Mouse (Mus musculus) myocyte (in vitro differentiated cells): ENCODE results near the gene Ctsh. TPM values are rescaled to one million over a fixed set of nuclear protein-coding genes. Genes with fewer than 3 reads are reported as not detected.
"Not testable (repeated sequence)": the region's sequence is repeated elsewhere in the genome, so short reads cannot be mapped to it uniquely, and the experiment has no call there.

Experiments used
- H3K27me3 ChIP-seq: one replicate; pipeline ENCODE4 v1.6.1; 2011; ENCODE audit not compliant: control insufficient read depth, insufficient read depth, insufficient read length
- H3K36me3 ChIP-seq: one replicate; pipeline ENCODE4 v1.6.1; 2011; ENCODE audit not compliant: control insufficient read depth, insufficient read depth
- H3K4me2 ChIP-seq: one replicate; pipeline ENCODE4 v1.6.1; 2011; ENCODE audit warnings: low read depth, control low read depth
- H3K4me3 ChIP-seq: one replicate; pipeline ENCODE4 v1.5.1; 2011; ENCODE audit warnings: mild to moderate bottlenecking, control low read depth, moderate library complexity
- H3K79me2 ChIP-seq: one replicate; pipeline ENCODE4 v1.6.1; 2011; ENCODE audit not compliant: control insufficient read depth, insufficient read depth
- H3ac ChIP-seq: one replicate; pipeline ENCODE4 v1.6.1; 2011; ENCODE audit not compliant: control insufficient read depth, insufficient read length
- CEBPB ChIP-seq: IDR thresholded peaks from 2 replicates; pipeline ENCODE4 v1.6.1; 2011; ENCODE audit warnings: mild to moderate bottlenecking, moderate library complexity; ENCODE audit not compliant: poor library complexity, insufficient read depth, severe bottlenecking
- E2F4 ChIP-seq: IDR thresholded peaks from one replicate; pipeline ENCODE4 v1.6.1; 2011; ENCODE audit warnings: mild to moderate bottlenecking, control low read depth, moderate library complexity; ENCODE audit not compliant: insufficient read depth
- MAX ChIP-seq: IDR thresholded peaks from one replicate; pipeline ENCODE4 v1.6.1; 2011; ENCODE audit warnings: low read depth, mild to moderate bottlenecking, control low read depth
- MYOD1 ChIP-seq, 3 experiments: IDR thresholded peaks; one replicate each; pipeline ENCODE4 v1.6.1; 2011; ENCODE audit warnings: control low read depth in 2 of 3, low read depth in 2 of 3, mild to moderate bottlenecking in 2 of 3, moderate library complexity in 1 of 3; ENCODE audit not compliant: insufficient read length in 2 of 3, control insufficient read depth in 1 of 3
- MYOG ChIP-seq, 3 experiments: IDR thresholded peaks; one replicate each; pipeline ENCODE4 v1.6.1; 2011; ENCODE audit warnings: control low read depth in 2 of 3, low read depth in 2 of 3, mild to moderate bottlenecking in 2 of 3; ENCODE audit not compliant: insufficient read length in 2 of 3, control insufficient read depth in 1 of 3, insufficient read depth in 1 of 3
- POLR2A ChIP-seq: IDR thresholded peaks from one replicate; pipeline ENCODE4 v1.6.1; 2011; ENCODE audit warnings: low read depth, mild to moderate bottlenecking, control low read depth, moderate library complexity; ENCODE audit not compliant: insufficient read length
- POLR2AphosphoS2 ChIP-seq: IDR thresholded peaks from one replicate; pipeline ENCODE4 v1.6.1; 2011; ENCODE audit warnings: low read depth, control low read depth; ENCODE audit not compliant: insufficient read length
- REST ChIP-seq: IDR thresholded peaks from one replicate; pipeline ENCODE4 v1.6.1; 2011; ENCODE audit warnings: mild to moderate bottlenecking, control low read depth, moderate library complexity; ENCODE audit not compliant: insufficient read depth, insufficient read length
- SRF ChIP-seq: IDR thresholded peaks from one replicate; pipeline ENCODE4 v1.6.1; 2011; ENCODE audit warnings: low read depth; ENCODE audit not compliant: control insufficient read depth, insufficient read length
- TCF12 ChIP-seq: IDR thresholded peaks from one replicate; pipeline ENCODE4 v1.6.1; 2011; ENCODE audit warnings: mild to moderate bottlenecking, control low read depth; ENCODE audit not compliant: poor library complexity, insufficient read depth, severe bottlenecking
- TCF3 ChIP-seq: IDR thresholded peaks from one replicate; pipeline ENCODE4 v1.6.1; 2011; ENCODE audit warnings: low read depth, control low read depth; ENCODE audit not compliant: insufficient read length
- USF1 ChIP-seq: IDR thresholded peaks from one replicate; pipeline ENCODE4 v1.6.1; 2011; ENCODE audit warnings: low read depth, mild to moderate bottlenecking, control low read depth, moderate library complexity
- polyA plus RNA-seq: library from polyadenylated mRNA; unstranded; fragments of >200 nt; fragmentation: generic; extraction: Trizol; gene quantifications from one replicate; pipeline ENCODE4 v1.2.1, GENCODE M21; 2012; ENCODE audit warnings: missing spikeins

Ctsh gene
- polyA plus RNA-seq, 1 experiment, result 3.5 TPM

GRCm38 (mm10) chr9:90059828-90060573 is 6.0 kb downstream of the Ctsh start:
- TF ChIP-seq TCF3 (no peak), TCF12 (no peak), MYOD1 (IDR thresholded peaks at IDR 0.05; ENCODE audit: control insufficient read depth in 1 of 3, insufficient read length in 2 of 3, low read depth in 2 of 3) (no peak), E2F4 (no peak), MAX (no peak), REST (no peak), MYOG (IDR thresholded peaks at IDR 0.05; ENCODE audit: control insufficient read depth in 1 of 3, insufficient read depth in 1 of 3, insufficient read length in 2 of 3, low read depth in 2 of 3) (no peak)

GRCm38 (mm10) chr9:90060574-90060875 is 6.6 kb downstream of the Ctsh start:
- no peak for TF ChIP-seq REST
- TF ChIP-seq TCF3, result no peak
- no peak for TF ChIP-seq MAX

More at GRCm38 (mm10) chr9:90059828-90060573, 6.0 kb downstream of the Ctsh start:
- H3K4me3 ChIP-seq, result no peak overlapping the region
- H3K27me3 ChIP-seq, result no peaks in the 10 kb centered on the region
- H3K79me2 ChIP-seq, result no peaks in the 10 kb centered on the region
- no peaks in the 10 kb centered on the region for H3K36me3 ChIP-seq
- no peak overlapping the region for H3ac ChIP-seq
- no peak overlapping the region for H3K4me2 ChIP-seq

GRCm38 (mm10) chr9:90060932-90061331 is 7.0 kb downstream of the Ctsh start:
- not testable (repeated sequence) for H3K27me3 ChIP-seq, H3ac ChIP-seq, H3K36me3 ChIP-seq, H3K4me3 ChIP-seq, H3K4me2 ChIP-seq, H3K79me2 ChIP-seq

More at GRCm38 (mm10) chr9:90060574-90060875, 6.6 kb downstream of the Ctsh start:
- Histone ChIP-seq H3K27me3 (no peaks in the 10 kb centered on the region), H3K4me2 (no peak overlapping the region), H3K79me2 (no peaks in the 10 kb centered on the region), H3K36me3 (no peaks in the 10 kb centered on the region), H3K4me3 (no peak overlapping the region), H3ac (no peak overlapping the region)

- no peak for TF ChIP-seq SRF
- no peak for TF ChIP-seq MYOG (IDR thresholded peaks at IDR 0.05; ENCODE audit: control insufficient read depth in 1 of 3, insufficient read depth in 1 of 3, insufficient read length in 2 of 3, low read depth in 2 of 3)
- no peak for TF ChIP-seq TCF12
- no peak for TF ChIP-seq TCF3
- no peak for TF ChIP-seq MAX
- TF ChIP-seq USF1, result no peak
- no peak for TF ChIP-seq CEBPB
- TF ChIP-seq REST, result no peak
- TF ChIP-seq POLR2A, result no peak
- no peak for TF ChIP-seq MYOD1 (IDR thresholded peaks at IDR 0.05; ENCODE audit: control insufficient read depth in 1 of 3, insufficient read length in 2 of 3, low read depth in 2 of 3)
- no peak for TF ChIP-seq POLR2AphosphoS2
- no peaks in the 10 kb centered on the region for H3K79me2 ChIP-seq
- no peak overlapping the region for H3K4me2 ChIP-seq
- no peaks in the 10 kb centered on the region for H3K36me3 ChIP-seq
- no peak overlapping the region for H3K4me3 ChIP-seq
- no peak overlapping the region for H3ac ChIP-seq
- no peaks in the 10 kb centered on the region for H3K27me3 ChIP-seq
Measured at GRCm38 (mm10) chr9:90067341-90067740, 13.4 kb downstream of the Ctsh start.

- H3K36me3 ChIP-seq, result no peaks in the 10 kb centered on the region
Measured at GRCm38 (mm10) chr9:90068786-90069185, 14.8 kb downstream of the Ctsh start.

GRCm38 (mm10) chr9:90069485-90069884 is 15.5 kb downstream of the Ctsh start:
- H3K4me2 ChIP-seq, result no peak overlapping the region
- H3K79me2 ChIP-seq, result no peaks in the 10 kb centered on the region
- H3K36me3 ChIP-seq, result no peaks in the 10 kb centered on the region
- H3K27me3 ChIP-seq, result no peaks in the 10 kb centered on the region
- no peak overlapping the region for H3ac ChIP-seq
- TF ChIP-seq TCF12, result no peak
- TF ChIP-seq MAX, result no peak
- no peak for TF ChIP-seq SRF
- no peak for TF ChIP-seq POLR2AphosphoS2
- TF ChIP-seq POLR2A, result no peak
- no peak for TF ChIP-seq MYOG (IDR thresholded peaks at IDR 0.05; ENCODE audit: control insufficient read depth in 1 of 3, insufficient read depth in 1 of 3, insufficient read length in 2 of 3, low read depth in 2 of 3)
- no peak for TF ChIP-seq TCF3
- no peak for TF ChIP-seq CEBPB
- TF ChIP-seq E2F4, result no peak
- no peak overlapping the region for H3K4me3 ChIP-seq

More at GRCm38 (mm10) chr9:90068786-90069185, 14.8 kb downstream of the Ctsh start:
- H3K79me2 ChIP-seq, result no peaks in the 10 kb centered on the region
- H3K4me2 ChIP-seq, result no peak overlapping the region
- TF ChIP-seq POLR2AphosphoS2 (no peak), MAX (no peak), REST (no peak), E2F4 (no peak), CEBPB (no peak), USF1 (no peak), MYOG (IDR thresholded peaks at IDR 0.05; ENCODE audit: control insufficient read depth in 1 of 3, insufficient read depth in 1 of 3, insufficient read length in 2 of 3, low read depth in 2 of 3) (no peak)
- H3K4me3 ChIP-seq, result no peak overlapping the region
- H3ac ChIP-seq, result no peak overlapping the region
- H3K27me3 ChIP-seq, result no peaks in the 10 kb centered on the region
